34 mouse cellular contexts compared by ENCODE assay signal in genomic region chr7:122632946-122633345, GRCm38 (mm10). TPM values are rescaled to one million over a fixed set of nuclear protein-coding genes. Genes with fewer than 3 reads are reported as not detected.
DNase-seq lines count a peak whose midpoint lies in the region; TF ChIP-seq lines count a peak whose summit lies in the region.
"Had no signal": no experiment of that assay in that cellular context is flagged by ENCODE, and none has a peak within 500 bp of the region (broad histone marks: within the 10 kb centered on the region; RNA-seq: fewer than 3 reads in every experiment).

No protein-coding gene starts in this region.

- no peak for TF ChIP-seq POLR2A in thymus, adult 2 months (IDR thresholded peaks at IDR 0.05; ENCODE audit: control insufficient read depth, extremely low read depth, insufficient read depth, low read length, poor library complexity)

- H3K27me3 ChIP-seq in thymus, adult 2 months (ENCODE audit: control insufficient read depth, insufficient read depth, low read length) = no peaks in the 10 kb centered on the region
- H3K27me3 ChIP-seq: CH12.LX; embryonic facial prominence, embryonic 13.5 days; forebrain, embryonic 15.5 days; hindbrain, embryonic 15.5 days; limb, embryonic 12.5 days; liver, embryonic 15.5 days; midbrain, embryonic 12.5 days; stomach, embryonic 15.5 days had no signal

- H3K4me1 ChIP-seq in thymus, adult 2 months (replicated peaks; ENCODE audit: control insufficient read depth, insufficient read depth, low read length) = no peaks in the 10 kb centered on the region
- H3K4me1 ChIP-seq: embryonic facial prominence, embryonic 13.5 days; forebrain, embryonic 15.5 days; hindbrain, embryonic 10.5 days; hindbrain, embryonic 15.5 days; limb, embryonic 12.5 days; liver, embryonic 15.5 days; midbrain, embryonic 12.5 days; stomach, embryonic 15.5 days had no signal

- H3K4me3 ChIP-seq in left cerebral cortex, adult 2 months = no peak overlapping the region
- no peak overlapping the region for H3K4me3 ChIP-seq in thymus, adult 2 months (ENCODE audit: control insufficient read depth, insufficient read depth, low read length)
- H3K4me3 ChIP-seq: embryonic facial prominence, embryonic 13.5 days; forebrain, embryonic 10.5 days; forebrain, embryonic 15.5 days; hindbrain, embryonic 10.5 days; hindbrain, embryonic 15.5 days; limb, embryonic 12.5 days; liver, embryonic 15.5 days; midbrain, embryonic 12.5 days; stomach, embryonic 15.5 days had no signal

- intact Hi-C loops in left cerebral cortex, adult 2 months (cut with DNase I) = no loop called here
- intact Hi-C loops in left cerebral cortex, postnatal 4 days (cut with DNase I) = no loop called here

- WGBS in thymus, adult 2 months = 63% methylated on average over 5 of the region's 5 CpGs

- no peak for DNase-seq in left cerebral cortex, adult 2 months (ENCODE audit: extremely low spot score in 1 of 2, low spot score in 2 of 2)
- no peak for DNase-seq in left cerebral cortex, postnatal 4 days
- DNase-seq in thymus, adult 2 months = peak; percentile 19
- DNase-seq in thymus, postnatal 36 days = no peak
- DNase-seq in Muller cell, postnatal 12 days (ENCODE audit: inconsistent ontology term) = peak; percentile 22
- no peak for DNase-seq in testis, postnatal 10 days (ENCODE audit: low spot score)
- DNase-seq in kidney, adult 9 months = no peak
- DNase-seq: adrenal gland, postnatal 36 days; cerebellum, adult 18-20 months; cerebellum, postnatal 10 days; heart, postnatal 14 days; kidney, adult 2 months; layer of hippocampus, postnatal 36 days; right cerebral cortex, postnatal 14 days had no signal

- H3K36me3 ChIP-seq in thymus, adult 2 months (ENCODE audit: control insufficient read depth, insufficient read depth, low read length) = peaks cover 12% of the 10 kb centered on the region; the same call in 1 of the 2 replicates
- H3K36me3 ChIP-seq: embryonic facial prominence, embryonic 13.5 days; forebrain, embryonic 10.5 days; forebrain, embryonic 15.5 days; G1E; hindbrain, embryonic 10.5 days; hindbrain, embryonic 15.5 days; limb, embryonic 12.5 days; liver, embryonic 15.5 days; midbrain, embryonic 12.5 days; stomach, embryonic 15.5 days had no signal

- no peak for TF ChIP-seq CTCF in left cerebral cortex, adult 2 months (IDR thresholded peaks at IDR 0.05)
- TF ChIP-seq CTCF in thymus, adult 2 months (IDR thresholded peaks at IDR 0.05; ENCODE audit: borderline replicate concordance, control insufficient read depth, extremely low read depth, insufficient read depth, low read length, poor library complexity) = no peak

- 0 out of 2 replicates have a peak overlapping the region, but pooled peaks have one; percentile 9 for H3K27ac ChIP-seq in left cerebral cortex, adult 2 months
- H3K27ac ChIP-seq in thymus, adult 2 months (ENCODE audit: control insufficient read depth, insufficient read depth, low read length) = no peak overlapping the region
- H3K27ac ChIP-seq: embryonic facial prominence, embryonic 13.5 days; forebrain, embryonic 10.5 days; forebrain, embryonic 15.5 days; hindbrain, embryonic 10.5 days; hindbrain, embryonic 15.5 days; kidney, postnatal 0 days; limb, embryonic 12.5 days; liver, embryonic 15.5 days; midbrain, embryonic 12.5 days; stomach, embryonic 15.5 days had no signal

RNA-seq across cellular contexts. Expression of gene Cacng3, which starts 37.3 kb away (rescaled TPM):
- 100 to 1,000 TPM; 139 to 151 TPM for total RNA-seq in left cerebral cortex, adult 2 months (2021)
- total RNA-seq in left cerebral cortex, postnatal 4 days (2021) = 10 to 100 TPM; 32.2 to 39.0 TPM
- polyA plus RNA-seq in thymus, adult 2 months (2012; rRNA removed) = 0.05 TPM in 1 of 2 replicates, not detected in the other
- total RNA-seq: CH12.LX; common myeloid progenitor, adult 5-6 weeks; gastrocnemius, adult 8-10 months; gastrocnemius, postnatal 4 days; heart, adult 8-10 months; liver, adult 2 months; megakaryocyte, adult 5-6 weeks had no signal
- polyA plus RNA-seq: C2C12; embryonic facial prominence, embryonic 13.5 days; G1E; kidney, postnatal 0 days; limb, embryonic 12.5 days; liver, adult 2 months; small intestine, adult 2 months had no signal

Comparison
In these comparisons a context has a peak if more than half of its experiments do, and no peak if none do; other contexts are left out.
1. DNase-seq: peak in thymus, adult 2 months (single experiment) and Muller cell, postnatal 12 days (single experiment); none in left cerebral cortex, adult 2 months (0 of 2), left cerebral cortex, postnatal 4 days (single experiment), thymus, postnatal 36 days (0 of 2), testis, postnatal 10 days (single experiment) and kidney, adult 9 months (single experiment).